Mouse (Mus musculus) c-Kit-positive CD71-positive TER-119-positive erythroid progenitor cells, embryonic 14.5 days (primary cell): ENCODE data around the gene Rxrg.

Experiments
- DNase-seq: peaks from one replicate; pipeline ENCODE4 v3.0.0-alpha.2; 2013; ENCODE audit warnings: low spot score

The Rxrg gene

DNA sequence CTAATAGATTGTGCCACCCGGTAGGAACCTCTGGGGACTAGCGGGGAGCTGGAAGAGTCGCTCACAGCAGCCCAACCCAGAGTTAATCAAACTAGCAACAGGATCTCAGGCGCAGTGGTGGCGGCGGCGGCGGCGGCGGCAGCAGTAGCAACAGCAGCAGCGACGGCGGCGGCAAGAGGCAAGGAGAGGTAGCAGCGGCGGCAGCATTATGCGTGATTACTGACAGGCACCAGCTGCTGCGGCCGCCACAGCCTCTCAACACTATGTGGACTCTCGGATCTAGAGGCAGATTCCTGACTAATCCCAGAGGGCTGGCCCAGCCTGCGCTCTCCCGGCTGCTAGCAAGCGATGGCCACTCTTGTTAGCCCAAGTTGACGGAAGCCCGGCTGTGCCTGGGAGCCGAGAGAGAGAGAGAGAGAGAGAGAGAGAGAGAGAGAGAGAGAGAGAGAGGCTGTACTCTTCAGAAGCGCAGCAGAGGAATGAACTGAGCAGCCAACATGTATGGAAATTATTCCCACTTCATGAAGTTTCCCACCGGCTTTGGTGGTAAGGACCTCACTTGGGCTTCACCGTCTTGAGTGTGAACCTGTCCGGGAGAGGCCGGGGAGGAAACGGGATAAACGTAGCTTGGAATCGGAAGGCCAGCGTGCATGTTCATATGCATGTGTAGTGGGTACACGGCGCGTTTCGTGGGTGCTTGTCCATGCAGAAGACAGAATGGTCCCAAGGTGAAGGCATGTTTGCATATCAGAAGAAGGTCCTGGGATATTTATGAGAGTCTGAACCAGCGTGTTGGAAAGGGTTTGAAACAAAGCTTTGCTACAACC, at the start of gene Rxrg:
Gene Rxrg, plus strand, starts transcription at position 130 of the 827 bp plus-strand sequence.
- no peak for DNase-seq

DNA sequence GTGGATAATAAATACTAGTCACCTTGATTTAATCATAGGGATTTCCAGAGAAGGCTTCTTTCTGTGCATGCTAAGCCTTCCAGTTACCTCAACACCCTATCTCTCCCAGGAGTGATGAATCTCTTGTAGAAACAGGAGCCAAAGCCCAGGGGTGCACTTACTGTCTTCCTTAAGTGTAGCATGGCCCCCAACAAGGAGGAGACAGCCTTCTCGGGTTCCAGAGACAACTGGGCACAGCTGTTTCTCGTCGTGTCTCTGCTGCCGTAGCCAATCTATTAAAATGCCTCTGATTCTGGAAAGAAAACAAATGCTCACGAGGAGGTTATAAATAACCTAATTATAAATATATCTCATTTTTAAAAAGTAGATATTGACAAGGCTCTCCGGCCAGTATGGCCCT, 48.9 kb upstream of the Rxrg start:
- DNase-seq: no peak

DNA sequence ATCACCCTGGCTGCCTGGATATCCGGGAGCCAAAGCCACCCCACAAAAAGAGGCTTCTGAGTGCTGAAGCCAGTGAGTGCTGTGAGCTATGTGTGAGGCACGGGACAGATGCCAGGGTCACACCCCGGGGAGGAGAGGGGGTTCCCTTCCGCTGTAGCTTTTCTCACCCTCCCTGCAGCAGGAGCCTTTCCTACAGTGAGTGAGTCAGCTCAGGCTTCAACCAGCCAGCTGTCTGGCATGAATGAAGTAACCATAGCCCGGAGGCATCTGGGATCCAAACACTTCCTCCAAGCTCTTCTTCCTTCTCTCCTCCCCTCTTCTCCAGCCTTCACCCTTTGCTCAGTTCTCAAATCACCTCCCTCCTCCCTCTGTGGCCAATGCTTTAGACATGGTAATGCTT, 46.6 kb upstream of the Rxrg start:
- no peak for DNase-seq

DNA sequence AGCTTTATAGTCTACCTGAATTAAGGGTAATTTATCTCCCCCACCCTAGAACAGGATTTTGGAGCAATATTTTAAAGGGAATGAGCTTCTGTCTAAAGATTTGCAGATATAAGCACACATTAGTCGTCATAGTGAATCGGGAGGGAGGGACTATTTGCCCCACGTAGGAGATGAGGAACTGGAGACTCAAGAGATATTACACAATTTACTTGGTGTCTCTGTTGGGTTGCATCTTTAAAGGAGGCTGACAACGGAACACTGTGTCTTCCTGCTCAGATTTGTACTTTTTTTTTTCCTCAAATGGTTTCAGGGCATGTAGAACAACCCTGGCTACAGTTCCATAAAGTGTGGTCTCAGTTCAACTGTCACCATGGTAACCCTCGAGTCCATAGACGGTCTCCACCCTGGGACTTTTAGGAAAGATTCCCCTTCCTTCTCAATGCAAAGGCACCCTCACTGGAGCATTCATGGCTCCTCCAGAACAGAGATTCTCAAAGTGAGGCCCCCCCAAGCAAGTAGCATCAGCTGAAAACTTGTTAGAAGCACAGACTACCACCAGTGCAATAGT, 44.1 kb upstream of the Rxrg start:
- DNase-seq: no peak

DNA sequence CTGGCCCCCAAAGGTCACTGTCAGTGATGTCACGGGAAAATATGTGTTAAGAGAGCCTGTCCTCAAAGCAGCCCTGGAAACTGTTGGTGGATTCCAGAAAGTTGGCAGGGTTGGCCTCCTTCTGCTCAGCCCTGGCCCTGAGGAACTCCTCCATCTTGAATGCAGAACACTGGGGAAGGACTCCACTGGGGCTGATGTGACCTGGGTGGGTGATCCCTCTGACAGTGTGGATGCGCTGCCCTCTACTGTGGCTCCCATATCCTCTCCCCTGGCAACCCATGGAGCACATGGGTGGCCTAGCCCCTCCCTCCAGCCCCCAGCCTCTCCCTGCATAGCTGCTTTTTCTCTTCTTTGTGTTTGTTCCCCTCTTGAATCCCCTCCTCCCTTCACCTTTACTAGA, 31.6 kb upstream of the Rxrg start:
- DNase-seq: no peak

DNA sequence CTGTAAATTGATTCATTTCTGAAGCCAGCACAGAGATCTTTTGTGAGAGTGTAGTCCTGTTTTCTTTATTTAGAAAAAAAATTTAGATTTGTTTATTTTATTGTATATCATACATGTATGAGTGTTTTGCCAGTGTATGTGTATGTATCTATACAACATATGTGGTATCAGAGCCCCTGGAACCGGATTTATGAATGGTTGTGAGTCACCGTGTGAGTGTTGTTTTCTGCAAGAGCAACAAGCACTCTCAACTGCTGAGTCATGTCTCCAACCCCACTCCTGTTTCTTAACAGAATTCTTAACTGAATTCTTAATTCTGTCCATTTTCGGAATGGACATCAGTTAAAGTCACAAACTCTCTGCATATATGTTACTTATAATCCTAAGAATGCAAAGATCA, 19.1 kb upstream of the Rxrg start:
- no peak for DNase-seq

DNA sequence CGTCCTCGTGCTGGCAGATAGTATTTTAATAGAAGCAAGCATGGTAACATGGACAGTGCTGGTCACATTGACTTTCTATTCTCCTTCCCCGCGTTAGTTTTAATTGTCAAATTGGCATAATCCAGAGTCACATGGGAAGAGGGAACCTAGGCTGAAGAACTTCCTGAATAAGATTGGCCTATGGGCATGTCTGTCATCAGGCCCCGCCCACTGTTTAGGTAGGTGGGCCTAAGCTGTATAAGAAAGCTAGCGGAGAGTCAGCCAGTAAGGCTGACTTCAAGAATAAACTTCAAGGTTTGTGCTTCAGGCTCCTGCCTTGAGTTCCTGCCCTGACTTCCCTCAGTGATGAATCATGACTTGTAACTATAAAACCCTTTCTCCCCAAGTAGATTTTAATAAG, 15.0 kb upstream of the Rxrg start:
- DNase-seq: no peak

DNA sequence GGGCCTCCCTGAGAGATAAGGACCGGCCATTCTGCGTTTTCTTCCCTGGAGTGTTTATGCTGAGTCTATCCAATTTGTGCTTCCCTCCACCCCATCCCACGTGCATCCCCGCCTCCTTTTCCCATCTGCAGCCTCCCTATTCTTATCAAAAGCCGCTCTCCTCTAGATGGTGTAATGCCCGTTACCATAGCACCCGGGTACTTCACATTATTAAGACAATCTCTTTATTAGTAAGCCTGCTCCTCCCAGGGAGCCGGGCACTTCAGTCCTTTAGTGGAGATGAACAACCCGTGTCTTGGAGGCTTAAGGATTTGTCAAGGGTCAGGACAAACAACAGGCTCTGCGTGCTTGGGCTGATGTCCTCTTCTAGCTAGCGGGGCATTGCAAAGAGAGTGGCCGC, 14.3 kb upstream of the Rxrg start:
- DNase-seq: no peak

DNA sequence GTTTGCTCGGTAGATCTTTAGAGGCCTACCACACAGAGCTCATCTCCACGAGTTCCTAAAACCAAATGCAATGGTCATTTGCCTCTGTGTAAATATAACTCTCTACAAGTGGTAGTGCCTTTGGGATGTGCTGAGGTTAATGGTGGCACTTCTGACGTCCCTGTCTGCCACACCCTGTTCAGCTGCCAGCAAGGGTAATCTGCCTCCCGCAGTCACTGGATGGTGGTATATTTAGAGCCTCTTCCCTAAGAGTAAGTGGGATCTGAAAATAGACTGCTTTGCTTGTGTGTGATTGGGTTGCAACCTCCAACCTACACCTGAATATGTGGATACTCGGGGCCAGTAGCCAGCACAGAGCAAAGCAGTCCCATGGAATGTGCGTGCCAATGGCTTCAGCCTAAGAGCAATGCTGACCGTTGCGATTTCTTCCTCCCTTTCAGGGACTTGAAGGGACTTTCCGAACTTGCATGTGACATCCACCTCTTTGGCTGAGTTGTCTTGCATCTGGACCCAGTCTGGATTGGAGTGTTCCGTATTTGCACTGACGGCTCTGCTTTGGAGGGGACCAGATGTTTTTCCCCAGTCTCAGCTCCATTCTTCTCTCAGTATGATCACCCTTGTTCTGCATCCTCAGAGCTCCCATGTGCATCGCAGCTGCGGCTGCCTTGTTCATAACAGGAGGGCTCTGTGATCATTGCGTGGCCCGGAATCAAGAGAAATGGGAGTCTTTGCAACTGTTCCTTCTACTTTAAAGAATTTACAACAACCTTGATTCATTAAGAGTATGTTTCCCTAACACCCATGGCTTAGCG, 9.2 kb upstream of the Rxrg start:
- DNase-seq: no peak

DNA sequence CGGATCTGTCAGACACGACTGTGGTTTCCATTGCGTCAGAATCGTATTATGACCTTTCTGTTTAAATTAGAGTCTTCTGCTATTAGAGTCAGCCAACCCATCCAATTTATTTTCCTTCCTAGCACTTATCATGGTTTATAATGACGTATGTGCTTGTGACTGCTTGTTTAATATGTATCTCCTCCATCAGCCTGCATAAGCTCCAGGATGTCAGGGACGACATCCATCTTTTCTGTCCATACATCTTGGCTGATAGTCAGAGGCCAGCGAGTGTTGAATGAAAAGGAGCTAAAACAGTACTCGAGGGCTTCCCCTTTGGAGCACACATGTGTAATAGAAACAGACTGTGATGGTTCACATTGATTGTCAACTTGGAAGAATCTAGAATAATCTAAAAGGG, 6.0 kb upstream of the Rxrg start:
- DNase-seq: no peak

DNA sequence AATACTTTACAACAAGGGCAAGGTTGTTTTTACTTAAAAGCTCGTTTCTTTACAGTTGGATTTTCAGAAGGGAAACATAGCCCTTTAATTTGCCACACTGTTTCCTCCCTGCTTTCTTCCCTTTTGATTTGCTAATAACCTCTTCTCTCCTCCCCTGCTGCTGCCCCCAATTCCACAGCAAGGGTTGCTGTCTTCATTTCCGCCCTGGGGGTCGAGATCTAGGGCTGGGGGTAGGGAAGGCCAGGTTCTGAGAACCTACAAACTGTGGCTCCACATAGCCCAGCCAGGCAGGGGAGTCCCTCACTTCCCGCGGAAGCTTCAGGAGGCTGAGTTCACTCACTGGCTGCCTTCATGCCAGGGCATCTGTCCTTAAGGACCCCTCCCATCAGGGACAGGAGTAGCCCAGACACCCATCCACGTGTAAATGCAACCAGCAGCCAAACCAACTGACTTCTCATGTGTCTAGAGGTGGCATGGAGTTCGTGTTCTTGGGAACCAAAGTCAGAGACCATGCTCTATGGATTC, 1.1 kb downstream of the Rxrg start:
- no peak for DNase-seq

DNA sequence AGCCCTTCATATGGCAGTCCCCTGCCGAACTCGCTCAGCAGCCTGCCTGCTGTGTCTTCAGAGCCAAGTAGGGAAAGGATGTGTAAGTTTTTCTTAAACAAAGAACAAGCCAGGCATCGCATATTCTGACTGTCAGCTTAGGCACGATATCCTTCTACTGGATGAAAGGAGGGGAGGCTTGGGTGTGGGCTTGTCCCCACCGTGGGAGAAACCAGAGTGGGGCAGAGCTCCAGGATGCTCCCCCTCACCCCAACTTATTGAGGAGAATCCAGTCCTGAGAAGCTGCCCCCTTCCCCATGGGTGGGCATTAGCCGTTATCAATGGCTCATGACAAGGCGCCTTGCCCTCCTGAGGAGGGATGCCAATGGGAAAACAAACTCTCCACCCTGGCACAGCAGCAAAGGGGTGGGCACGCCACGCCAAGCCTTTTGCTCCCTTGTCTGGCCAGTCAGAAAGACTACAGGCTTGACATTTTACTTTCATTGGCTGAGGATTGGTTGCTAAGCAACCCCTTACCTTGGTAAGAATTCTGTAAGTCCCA, 10.1 kb downstream of the Rxrg start:
- DNase-seq: no peak

DNA sequence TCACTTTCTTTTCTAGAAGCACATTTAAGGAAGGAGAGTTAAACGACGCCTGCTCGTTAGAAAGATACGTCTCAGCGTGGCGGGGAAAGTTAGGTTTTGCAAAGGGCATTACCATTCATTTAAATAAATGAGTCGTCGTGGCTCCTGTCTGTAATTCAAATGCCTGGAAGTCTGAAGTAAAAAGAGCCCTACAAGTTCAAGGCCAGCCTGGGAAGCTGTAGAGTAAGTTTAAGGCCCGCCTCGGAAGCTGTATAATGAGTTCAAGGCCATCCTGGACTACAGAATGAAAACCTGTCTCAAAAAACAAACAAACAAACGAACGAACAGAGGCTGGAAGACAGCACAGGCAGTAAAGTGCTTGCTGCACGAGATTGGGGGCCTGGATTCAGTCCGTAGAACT, 18.9 kb downstream of the Rxrg start:
- DNase-seq: no peak

DNA sequence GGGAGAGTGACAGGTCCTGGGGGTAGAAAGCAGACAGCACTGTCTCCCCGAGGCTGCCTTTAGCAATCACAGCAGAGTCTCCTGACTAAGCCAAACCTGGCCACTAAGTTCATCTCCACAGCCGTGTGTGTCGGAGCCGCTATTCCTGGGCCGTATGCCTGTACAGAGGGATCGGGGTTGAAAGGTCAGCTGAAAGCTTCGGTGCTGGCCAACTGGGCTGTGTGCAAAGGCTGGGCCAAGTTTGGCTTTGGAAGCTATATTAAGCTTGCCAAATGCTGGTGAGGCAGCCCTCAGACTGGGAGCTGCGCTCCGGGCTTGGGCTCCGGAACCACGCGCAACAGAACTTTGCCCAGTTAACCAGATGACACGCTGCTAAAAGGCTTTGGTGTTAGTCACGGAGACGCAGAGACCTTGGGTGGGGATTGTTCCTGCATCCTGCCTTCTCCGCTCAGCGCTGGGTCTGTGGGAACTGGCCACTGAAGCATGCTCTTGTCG, 19.9 kb downstream of the Rxrg start:
- no peak for DNase-seq

DNA sequence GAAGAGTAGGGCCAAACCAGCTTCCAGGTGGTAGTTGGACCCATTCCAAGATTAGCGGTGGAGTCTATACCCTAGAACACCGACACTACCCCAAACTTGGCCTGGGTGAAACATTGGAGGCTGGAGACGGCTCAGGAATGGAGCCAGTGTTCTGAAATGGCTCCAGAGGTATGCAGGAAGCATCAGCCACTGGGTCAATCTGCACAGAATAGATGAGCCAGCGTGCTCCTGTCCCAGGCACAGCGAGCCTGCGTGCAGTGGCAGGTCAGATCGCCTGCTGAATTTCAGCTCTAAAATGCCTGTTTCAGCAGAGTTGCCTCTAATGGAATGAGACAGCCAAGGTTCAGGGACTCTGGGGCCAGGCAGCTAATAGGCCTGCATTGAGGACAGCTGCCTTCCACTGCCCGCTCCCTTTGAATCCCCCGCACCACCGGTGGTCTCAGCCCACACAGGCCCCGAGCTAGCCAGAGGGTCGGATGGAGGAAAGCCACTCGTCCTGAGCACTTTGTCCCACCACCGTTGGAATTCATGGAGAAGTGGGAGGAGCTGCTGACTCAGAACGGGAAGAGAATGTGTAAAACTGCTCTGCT, 22.1 kb downstream of the Rxrg start:
- DNase-seq: no peak

DNA sequence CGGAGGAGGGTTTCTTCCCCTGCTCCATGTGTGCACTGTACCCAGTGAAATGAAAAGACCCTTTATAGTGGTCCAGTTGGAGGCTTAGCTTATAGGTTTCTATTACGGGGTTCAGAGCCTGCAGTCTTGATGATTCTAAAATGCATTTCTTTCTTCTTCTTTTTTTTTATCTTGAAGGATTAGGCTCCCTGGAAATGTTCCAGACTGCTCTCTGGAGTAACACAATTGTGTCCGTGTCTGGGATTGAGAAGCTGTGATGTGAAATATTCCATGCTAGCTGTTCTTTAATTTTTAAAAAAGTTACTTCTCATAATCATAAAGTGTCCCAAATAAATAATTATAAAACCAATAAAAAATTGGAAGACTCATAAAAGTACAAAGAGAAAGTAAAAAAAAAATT, 26.9 kb downstream of the Rxrg start:
- no peak for DNase-seq

DNA sequence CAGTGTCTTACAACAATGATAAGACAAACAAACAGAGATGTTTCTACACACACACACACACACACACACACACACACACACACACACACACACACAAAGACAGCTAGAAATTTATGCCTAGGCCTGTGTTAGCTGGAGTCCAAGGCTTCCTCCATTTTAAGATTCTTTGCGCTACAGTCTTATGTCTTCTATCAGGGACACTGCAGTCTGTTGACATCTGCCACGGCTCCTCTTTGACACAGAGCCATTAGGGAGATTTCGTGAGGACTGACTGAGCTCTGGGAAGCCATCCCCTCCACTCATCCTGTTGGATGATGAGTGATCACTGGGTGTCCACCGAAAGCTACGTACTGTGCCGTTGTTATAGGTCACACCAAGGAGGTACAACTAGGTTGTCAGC, 33.6 kb downstream of the Rxrg start:
- no peak for DNase-seq

DNA sequence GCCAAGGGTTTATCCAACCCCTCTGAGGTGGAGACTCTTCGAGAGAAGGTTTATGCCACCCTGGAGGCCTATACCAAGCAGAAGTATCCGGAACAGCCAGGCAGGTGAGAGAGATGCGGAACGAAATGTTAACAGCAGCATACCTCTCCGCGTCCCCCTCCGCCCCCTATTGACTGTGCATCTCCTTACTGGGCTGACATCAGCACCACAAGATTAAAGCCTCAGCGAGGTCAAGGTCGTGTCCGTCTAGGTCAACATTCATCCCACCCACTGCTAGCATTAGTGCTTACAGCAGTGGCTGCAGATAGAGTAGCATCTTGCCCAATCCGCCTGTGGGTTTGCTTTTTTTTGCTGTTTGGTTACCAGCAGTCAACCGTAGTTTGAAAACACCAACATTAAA, 37.5 kb downstream of the Rxrg start:
- DNase-seq: no peak

DNA sequence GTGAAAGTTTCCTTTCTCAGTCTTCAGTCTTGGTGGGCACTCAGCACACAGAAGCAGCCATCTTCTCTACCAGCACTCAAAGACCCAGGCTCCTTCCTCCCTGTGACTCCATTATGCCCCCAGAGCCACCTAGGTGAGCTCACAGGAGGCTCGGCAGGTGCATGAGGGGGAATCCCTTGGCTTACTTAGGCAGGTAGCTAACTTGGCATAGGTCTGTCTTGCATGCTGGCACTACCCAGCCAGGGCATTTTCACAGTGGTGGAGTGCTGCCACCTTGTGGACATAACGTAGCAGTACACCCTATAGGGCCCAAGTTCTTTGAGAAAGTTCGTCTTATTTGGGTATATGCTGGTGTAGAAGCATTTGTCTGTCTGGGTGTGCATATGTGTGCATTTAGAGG, 38.8 kb downstream of the Rxrg start:
- DNase-seq: peak; percentile 66

DNA sequence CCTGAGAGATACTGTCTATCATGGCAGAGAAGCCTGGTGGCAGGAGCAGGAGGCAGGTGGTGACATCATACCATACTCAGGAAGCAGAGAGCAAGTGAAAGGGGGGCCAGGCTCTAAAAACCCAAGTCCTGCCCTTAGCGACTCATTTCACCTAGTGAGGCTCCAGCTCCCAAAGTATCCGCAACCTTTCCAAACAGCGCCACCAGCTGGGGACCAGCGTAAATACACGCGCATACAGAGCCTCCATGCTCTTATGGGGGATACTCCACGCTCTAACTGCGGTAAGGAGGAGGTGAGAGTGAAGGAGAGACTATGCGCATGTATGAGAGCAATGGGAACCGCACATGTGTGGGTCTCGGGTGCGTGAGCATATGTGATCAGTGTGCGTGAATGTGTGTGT, 39.9 kb downstream of the Rxrg start:
- DNase-seq: peak; percentile 29

DNA sequence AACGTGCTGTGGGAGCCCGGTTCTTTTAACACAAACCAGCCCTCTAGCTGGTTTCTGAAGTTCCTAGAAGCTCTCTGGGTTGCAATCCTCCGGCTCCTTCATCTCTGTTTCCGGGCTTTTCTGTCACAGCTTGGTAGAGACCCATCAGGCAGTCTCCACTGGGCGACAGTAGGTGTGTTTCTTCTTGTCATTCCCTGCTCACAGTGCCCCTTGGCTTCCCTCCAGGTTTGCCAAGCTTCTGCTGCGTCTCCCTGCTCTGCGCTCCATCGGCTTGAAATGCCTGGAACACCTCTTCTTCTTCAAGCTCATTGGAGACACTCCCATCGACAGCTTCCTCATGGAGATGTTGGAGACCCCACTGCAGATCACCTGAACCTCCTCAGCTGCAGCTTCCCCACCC, 40.7 kb downstream of the Rxrg start:
- no peak for DNase-seq
